Mouse (Mus musculus): ENCODE measurements around the gene Shtn1. TPM values are rescaled to one million over a fixed set of nuclear protein-coding genes. Genes with fewer than 3 reads are reported as not detected.

The Shtn1 gene
- total RNA-seq, 2 experiments from 2014 or later: 10.0 to 11.6 TPM

- no peak for DNase-seq
Observed at GRCm38 (mm10) chr19:58968731-58969506, 107.0 kb downstream of the Shtn1 start.

- no peak for DNase-seq
Observed at GRCm38 (mm10) chr19:58963011-58963410, 112.9 kb downstream of the Shtn1 start.

GRCm38 (mm10) chr19:58954779-58955178 is 121.1 kb downstream of the Shtn1 start:
- no peak for DNase-seq

- DNase-seq: no peak
Observed at GRCm38 (mm10) chr19:58952236-58952635, 123.7 kb downstream of the Shtn1 start.

GRCm38 (mm10) chr19:58951521-58951920 is 124.4 kb downstream of the Shtn1 start:
- no peak for DNase-seq

DNA sequence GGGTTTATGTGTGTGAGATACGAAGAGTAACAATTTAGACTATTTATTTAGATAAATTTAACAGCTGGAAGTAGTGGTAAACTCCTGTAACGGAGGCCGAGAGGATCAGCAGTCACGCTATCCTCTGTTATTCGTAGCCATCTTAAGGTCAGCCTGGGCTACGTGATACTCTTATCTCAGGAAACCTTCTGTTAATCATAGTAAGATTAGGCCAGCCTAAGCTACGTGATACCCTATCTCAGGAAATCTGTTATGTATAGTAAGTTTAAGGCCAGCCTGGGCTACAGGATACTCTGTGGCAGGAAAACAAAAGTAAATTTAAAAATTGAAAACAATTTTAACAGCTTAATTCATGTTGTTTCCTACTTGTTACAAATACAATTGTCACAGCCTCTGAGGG is 129.9 kb downstream of the Shtn1 start:
- no peak for DNase-seq

- peak; percentile 95 for DNase-seq
Observed at GRCm38 (mm10) chr19:58942841-58943828, 132.8 kb downstream of the Shtn1 start, which contains the start of the genes Eno4 and Hspa12a. TSS of gene Eno4 (plus strand) at chr19:58943425. TSS of gene Hspa12a (minus strand) at chr19:58943654.

DNA sequence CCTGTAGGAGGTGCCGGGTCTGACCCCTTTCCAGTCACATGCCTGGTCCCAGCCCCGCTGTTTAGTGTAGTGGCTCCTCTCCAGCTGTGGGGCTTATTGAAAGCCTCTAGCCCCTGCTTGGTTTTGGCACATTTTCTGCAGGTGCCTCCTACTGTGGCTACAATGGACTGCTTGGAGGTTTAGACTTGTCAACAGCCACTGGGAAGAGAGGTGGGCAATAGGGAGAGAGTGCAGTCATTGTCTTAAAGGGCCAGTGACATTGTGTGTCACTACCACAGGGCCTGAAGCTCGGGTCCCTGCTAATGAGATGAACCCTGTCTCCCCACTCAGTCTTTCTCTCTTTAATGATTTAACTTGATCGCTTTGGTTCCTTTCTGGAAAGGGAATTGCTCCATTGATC is 142.8 kb downstream of the Shtn1 start:
- no peak for DNase-seq

GRCm38 (mm10) chr19:58931081-58931800 is 144.7 kb downstream of the Shtn1 start:
- no peak for DNase-seq

Other genes with a start within 250 kb of the Shtn1 start
- gene Eno4, start 132.7 kb downstream of the Shtn1 start, total RNA-seq (2021): under 1 TPM in 1 of 2 experiments, not detected in 1; 0.24 TPM
- 10 to 100 TPM; 37.5 to 46.5 TPM for gene Hspa12a, start 132.4 kb downstream of the Shtn1 start, total RNA-seq (2021)
- not detected for gene Vax1, start 94.0 kb upstream of the Shtn1 start, total RNA-seq (2021)
- not detected for gene Kcnk18, start 143.1 kb upstream of the Shtn1 start, total RNA-seq (2021)
- gene Slc18a2, start 184.8 kb upstream of the Shtn1 start, total RNA-seq (2021): 10 to 100 TPM; 17.3 to 29.7 TPM
- gene Rps12-ps3, start 246.2 kb upstream of the Shtn1 start, total RNA-seq (2021): 100 to 1,000 TPM; 647 to 808 TPM